Mouse (Mus musculus) embryo, embryonic 10 days (tissue): ENCODE results near the gene Vamp2.

Experiments
- DNase-seq: peaks from one replicate; pipeline ENCODE4 v3.0.0-alpha.2; 2015; ENCODE audit warnings: low spot score

Gene Vamp2

DNA sequence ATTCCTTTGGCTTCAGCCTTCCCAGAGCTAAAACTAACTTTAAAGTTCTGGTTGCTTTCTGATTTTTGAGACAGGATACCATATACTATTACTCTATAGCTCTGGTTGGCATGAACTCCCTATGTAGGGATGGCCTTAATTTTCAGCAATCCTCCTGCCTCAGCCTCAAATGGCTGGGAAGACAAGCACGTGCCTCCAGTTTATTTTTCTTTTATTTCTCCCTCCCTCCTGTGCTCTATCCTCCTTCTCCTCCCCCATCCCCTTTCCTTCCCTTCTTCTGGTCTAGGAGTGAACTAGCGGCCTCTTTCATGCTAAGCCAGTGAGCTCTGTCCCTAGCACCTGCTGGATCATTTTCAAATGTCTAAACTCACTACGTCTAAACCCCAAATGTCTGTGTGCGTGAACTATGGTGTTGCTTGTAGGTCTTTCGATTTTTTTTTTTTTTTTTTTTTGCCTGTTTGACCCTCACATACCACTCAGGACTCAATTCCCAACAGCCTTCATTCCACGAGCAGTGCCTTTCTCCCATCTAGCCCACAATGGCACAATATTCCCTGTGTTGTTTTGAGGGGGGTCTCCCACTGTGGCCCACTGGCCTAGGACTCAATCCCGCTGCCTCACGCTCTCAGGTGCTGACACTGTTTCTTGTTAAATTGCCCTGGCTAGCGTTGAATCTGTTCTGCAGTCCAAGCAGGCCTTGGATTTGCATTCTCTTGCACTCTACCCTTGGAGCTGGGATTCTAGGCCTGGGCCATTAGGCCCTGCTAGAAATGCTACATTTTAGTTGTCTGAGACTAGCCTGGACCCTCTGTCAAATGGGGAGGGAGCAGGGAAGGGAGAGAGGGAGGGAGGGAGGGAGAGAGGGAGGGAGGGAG, 23.8 kb upstream of the Vamp2 start:
- no peak for DNase-seq

DNA sequence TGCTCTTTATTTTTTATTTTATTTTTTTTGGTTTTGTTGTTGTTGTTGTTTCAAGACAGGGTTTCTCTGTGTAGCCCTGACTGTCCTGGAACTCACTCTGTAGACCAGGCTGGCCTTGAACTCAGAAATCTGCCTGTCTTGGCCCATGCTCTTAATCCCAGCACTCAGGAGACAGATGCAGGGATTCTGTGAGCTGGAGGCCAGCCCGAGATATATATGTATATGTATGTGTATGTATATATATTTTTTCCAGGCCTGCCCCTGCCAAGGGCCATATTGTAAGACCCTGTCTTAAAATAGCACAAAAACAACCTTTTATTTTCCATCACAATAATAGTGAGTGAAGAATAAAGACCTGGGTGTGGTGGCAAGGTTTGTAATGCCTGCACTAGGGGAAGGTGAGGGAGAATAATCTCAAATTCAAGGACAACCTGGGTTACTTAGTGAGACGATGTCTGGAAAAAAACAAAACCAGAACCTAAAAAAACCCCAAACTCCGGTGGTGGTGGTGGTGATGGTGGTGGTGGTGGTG, 22.8 kb upstream of the Vamp2 start:
- DNase-seq, result no peak

GRCm38 (mm10) chr11:69066163-69066861, 22.0 kb upstream of the Vamp2 start:
- DNase-seq, result peak; percentile 39

- DNase-seq, result peak; percentile 85
These were observed 21.3 kb upstream of the Vamp2 start for GRCm38 (mm10) chr11:69066956-69067355.

GRCm38 (mm10) chr11:69067601-69068000, 20.7 kb upstream of the Vamp2 start:
- DNase-seq, result no peak

- DNase-seq, result peak; percentile 65
These were observed 18.2 kb upstream of the Vamp2 start for GRCm38 (mm10) chr11:69070093-69070492.

- DNase-seq, result peak; percentile 98
These were observed 17.6 kb upstream of the Vamp2 start, which contains the start of gene Tmem107 for GRCm38 (mm10) chr11:69070590-69071222. Gene Tmem107, plus strand, starts transcription at chr11:69070806.

DNA sequence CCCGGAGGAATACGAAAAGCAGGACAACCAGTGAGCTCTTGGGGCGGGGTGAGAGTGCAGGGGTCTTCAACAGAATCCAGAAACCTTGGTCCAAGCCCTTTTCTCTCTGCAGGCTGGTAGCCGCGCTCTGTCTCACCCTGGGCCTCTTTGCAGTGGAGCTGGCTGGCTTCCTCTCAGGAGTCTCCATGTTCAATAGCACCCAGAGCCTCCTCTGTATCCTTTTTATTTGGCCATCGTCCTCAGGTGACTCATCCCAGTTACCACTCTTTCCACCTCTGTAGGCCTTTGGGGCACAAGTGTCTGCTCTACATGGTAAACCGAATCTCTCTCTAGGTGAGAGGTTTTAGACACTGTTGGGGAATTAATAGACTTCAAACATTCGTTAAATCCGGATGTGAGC, 17.0 kb upstream of the Vamp2 start:
- no peak for DNase-seq

GRCm38 (mm10) chr11:69072234-69072633, 16.1 kb upstream of the Vamp2 start:
- DNase-seq, result no peak

- no peak for DNase-seq
These were observed 15.6 kb upstream of the Vamp2 start for GRCm38 (mm10) chr11:69072666-69073064.

GRCm38 (mm10) chr11:69073065-69073888, 15.0 kb upstream of the Vamp2 start:
- peak; percentile 96 for DNase-seq

- no peak for DNase-seq
These were observed 14.1 kb upstream of the Vamp2 start for GRCm38 (mm10) chr11:69073951-69074775.

DNA sequence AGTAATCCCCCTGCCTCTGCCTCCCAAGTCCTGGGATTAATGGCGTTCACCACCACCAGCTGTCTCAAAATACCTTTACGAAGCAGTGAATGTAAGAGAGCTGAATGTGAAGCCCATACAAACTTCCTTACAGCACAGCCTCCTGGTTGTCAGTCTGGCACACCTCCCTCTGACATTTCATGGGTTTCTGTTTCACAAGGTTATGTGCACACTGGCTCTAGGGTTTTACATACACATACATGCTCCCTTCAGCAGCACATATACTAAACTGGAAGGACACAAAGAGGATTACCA, 13.6 kb upstream of the Vamp2 start:
- DNase-seq, result no peak

DNA sequence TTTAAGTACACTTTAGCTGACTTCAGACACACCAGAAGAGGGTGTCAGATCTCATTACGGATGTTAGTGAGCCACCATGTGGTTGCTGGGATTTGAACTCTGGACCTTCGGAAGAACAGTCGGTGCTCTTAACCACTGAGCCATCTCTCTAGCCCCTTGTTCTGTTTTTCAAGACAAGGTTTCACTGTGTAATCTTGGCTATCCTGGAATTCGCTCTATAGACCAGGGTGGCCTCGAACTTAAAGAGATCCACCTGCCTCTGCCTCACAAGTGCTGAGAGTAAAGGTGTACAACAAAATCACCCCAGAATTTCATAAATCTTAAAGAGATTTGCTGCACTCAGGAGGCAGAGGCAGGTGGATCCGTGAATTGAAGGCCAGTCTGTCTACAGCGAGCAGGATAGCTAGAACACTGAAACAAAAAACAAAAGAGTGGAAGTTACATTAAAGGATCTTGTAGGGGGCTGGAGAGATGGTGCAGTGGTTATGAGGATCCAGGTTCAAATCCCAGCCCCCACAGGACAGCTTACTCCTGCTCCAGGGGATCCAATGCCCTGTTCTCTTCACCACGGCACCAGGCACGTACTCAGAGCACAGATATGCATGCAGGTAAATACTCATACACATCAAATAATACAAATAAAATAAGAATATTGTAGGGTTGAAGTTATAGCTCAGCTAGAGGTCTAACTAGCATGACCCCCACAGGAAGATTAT, 12.4 kb upstream of the Vamp2 start:
- DNase-seq, result peak; percentile 60

DNA sequence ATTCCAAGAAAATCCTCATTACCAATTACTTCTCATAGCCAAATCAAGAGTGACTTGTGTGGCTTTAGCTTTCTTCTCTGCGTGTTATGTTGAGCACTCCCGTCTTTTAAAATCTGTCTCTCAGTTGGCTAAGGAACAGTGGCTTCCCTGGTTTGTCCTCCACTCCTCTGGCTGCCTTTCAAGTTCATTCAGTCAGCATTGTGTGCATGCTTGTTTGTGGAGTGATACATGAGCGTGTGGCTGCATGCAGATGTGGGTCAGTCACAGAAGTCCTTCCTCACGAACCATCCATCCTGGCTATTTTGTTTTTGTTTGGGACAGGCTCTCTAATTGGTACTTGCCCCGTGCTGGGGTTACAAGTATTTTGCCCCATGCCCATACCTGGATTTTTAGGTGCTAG, 11.7 kb upstream of the Vamp2 start:
- no peak for DNase-seq

DNA sequence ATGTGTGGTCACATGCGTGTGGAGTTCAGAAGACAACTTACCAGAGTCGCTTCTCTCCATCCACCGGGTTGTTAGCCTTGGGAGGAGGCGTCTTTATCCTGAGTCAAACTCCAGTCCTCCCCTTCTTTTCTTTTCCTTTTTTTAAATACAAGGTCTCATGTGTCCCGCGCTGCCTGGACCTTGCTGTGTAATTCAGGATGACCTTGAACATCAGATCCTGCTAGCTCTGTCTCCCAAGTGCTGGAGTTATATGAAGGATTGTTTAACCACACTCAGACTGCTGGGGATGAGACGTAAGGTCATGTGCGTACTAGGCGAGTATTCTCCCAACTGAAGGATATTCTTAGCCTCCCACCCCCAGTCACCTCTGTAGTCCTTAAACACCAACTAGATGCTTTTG, 11.0 kb upstream of the Vamp2 start:
- DNase-seq, result no peak

DNA sequence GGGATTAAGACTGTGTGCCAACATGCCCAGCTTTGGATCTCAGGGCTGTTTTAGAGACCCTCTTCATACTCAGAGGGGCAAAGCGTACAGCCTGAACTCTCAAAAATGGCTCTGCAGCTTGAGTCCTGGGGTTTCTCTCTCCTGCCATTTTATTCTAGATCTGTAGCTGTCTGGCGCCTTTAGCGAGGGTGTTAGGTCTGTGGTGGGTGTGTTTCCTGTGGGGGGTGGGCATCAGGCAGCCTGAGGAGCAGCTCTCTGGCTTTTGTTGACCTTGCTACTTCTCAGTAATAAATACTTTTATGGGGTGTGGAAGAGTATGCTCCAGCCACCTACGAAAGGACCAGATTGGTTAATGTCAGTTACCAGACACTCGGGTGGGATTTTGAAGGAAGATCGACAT, 10.2 kb upstream of the Vamp2 start:
- no peak for DNase-seq

GRCm38 (mm10) chr11:69078805-69079438, 9.4 kb upstream of the Vamp2 start:
- DNase-seq, result peak; percentile 49

- no peak for DNase-seq
These were observed 8.0 kb upstream of the Vamp2 start for GRCm38 (mm10) chr11:69080102-69080854.
